Mouse (Mus musculus) forebrain, embryonic 13.5 days (tissue): ENCODE results near the gene Hmga1b. TPM values are rescaled to one million over a fixed set of nuclear protein-coding genes. Genes with fewer than 3 reads are reported as not detected.
A peak's percentile ranks its signal among the peaks of the same experiment; 100 is the strongest.
"Not testable (repeated sequence)": the region's sequence is repeated elsewhere in the genome, so short reads cannot be mapped to it uniquely, and the experiment has no call there.

Experiments used
- ATAC-seq: fragments of 200-750 bp; cut with Nextera tagmentation; 2 replicates; pipeline ENCODE4 v1.8.0; 2017
- H3K27ac ChIP-seq: fragments of 300-500 bp; sonication (generic); 2 replicates; pipeline ENCODE4 v1.5.1; 2015; ENCODE audit warnings: inconsistent platforms, mild to moderate bottlenecking, moderate library complexity
- H3K27me3 ChIP-seq: fragments of 300-500 bp; sonication (generic); 2 replicates; pipeline ENCODE4 v1.6.1; 2015; ENCODE audit warnings: mild to moderate bottlenecking, inconsistent platforms
- H3K36me3 ChIP-seq: fragments of 300-500 bp; sonication (generic); 2 replicates; pipeline ENCODE4 v1.6.1; 2015; ENCODE audit warnings: mild to moderate bottlenecking, inconsistent platforms; ENCODE audit not compliant: poor library complexity, severe bottlenecking
- H3K4me1 ChIP-seq: fragments of 300-500 bp; sonication (generic); 2 replicates; pipeline ENCODE4 v1.6.1; 2015; ENCODE audit warnings: inconsistent platforms
- H3K4me2 ChIP-seq: fragments of 300-500 bp; sonication (generic); 2 replicates; pipeline ENCODE4 v1.6.1; 2015; ENCODE audit warnings: inconsistent platforms, mild to moderate bottlenecking, moderate library complexity
- H3K4me3 ChIP-seq: fragments of 300-500 bp; sonication (generic); 2 replicates; pipeline ENCODE4 v1.5.1; 2015; ENCODE audit warnings: mild to moderate bottlenecking, inconsistent platforms
- H3K9ac ChIP-seq: fragments of 300-500 bp; sonication (generic); 2 replicates; pipeline ENCODE4 v1.6.1; 2015; ENCODE audit warnings: mild to moderate bottlenecking, inconsistent platforms
- H3K9me3 ChIP-seq: fragments of 300-500 bp; sonication (generic); replicated peaks from 2 replicates; pipeline ENCODE4 v1.6.1; 2016; ENCODE audit warnings: inconsistent platforms
- WGBS: fragments of 180-500 bp; shearing (Covaris S2); methylation state at CpG from one replicate; pipeline ENCODE4 v1.1.7; 2015; 5-methylcytosine and 5-hydroxymethylcytosine counted together
- polyA plus RNA-seq: library from polyadenylated mRNA; unstranded; fragments of >200 nt; fragmentation: Nextera tagmentation; extraction: Ambion mirVana; gene quantifications from 2 replicates; pipeline ENCODE4 v1.2.1, GENCODE M21; 2015

Hmga1b gene
- polyA plus RNA-seq, 1 experiment from 2014 or later, result 4.0 TPM

GRCm38 (mm10) chr11:120744121-120744701 is 18.4 kb upstream of the Hmga1b start:
- H3K4me3 ChIP-seq, result no peak overlapping the region
- no peak for ATAC-seq
- no peaks in the 10 kb centered on the region for H3K4me1 ChIP-seq
- H3K27ac ChIP-seq, result no peak overlapping the region
- no peaks in the 10 kb centered on the region for H3K9me3 ChIP-seq
- no peaks in the 10 kb centered on the region for H3K36me3 ChIP-seq
- 83% methylated on average over 7 of the region's 7 CpGs for WGBS
- no peaks in the 10 kb centered on the region for H3K27me3 ChIP-seq
- no peak overlapping the region for H3K9ac ChIP-seq
- H3K4me2 ChIP-seq, result no peak overlapping the region

GRCm38 (mm10) chr11:120747974-120748373 is 14.6 kb upstream of the Hmga1b start:
- Histone ChIP-seq H3K36me3 (no peaks in the 10 kb centered on the region), H3K4me2 (no peak overlapping the region), H3K27me3 (no peaks in the 10 kb centered on the region), H3K4me1 (no peaks in the 10 kb centered on the region), H3K27ac (no peak overlapping the region), H3K9ac (no peak overlapping the region), H3K4me3 (no peak overlapping the region), H3K9me3 (no peaks in the 10 kb centered on the region)
- ATAC-seq, result no peak
- 81% methylated on average over 4 of the region's 4 CpGs for WGBS

GRCm38 (mm10) chr11:120749430-120749829 is 13.2 kb upstream of the Hmga1b start:
- no peak for ATAC-seq
- no peaks in the 10 kb centered on the region for H3K36me3 ChIP-seq
- no peak overlapping the region for H3K4me2 ChIP-seq
- H3K9ac ChIP-seq, result no peak overlapping the region
- no peaks in the 10 kb centered on the region for H3K9me3 ChIP-seq
- no peaks in the 10 kb centered on the region for H3K4me1 ChIP-seq
- H3K27me3 ChIP-seq, result no peaks in the 10 kb centered on the region
- 60% methylated on average over 8 of the region's 8 CpGs for WGBS
- H3K4me3 ChIP-seq, result no peak overlapping the region
- H3K27ac ChIP-seq, result no peak overlapping the region

GRCm38 (mm10) chr11:120751606-120752005 is 11.0 kb upstream of the Hmga1b start:
- Histone ChIP-seq H3K4me3 (no peak overlapping the region), H3K9me3 (no peaks in the 10 kb centered on the region), H3K9ac (no peak overlapping the region), H3K4me1 (no peaks in the 10 kb centered on the region), H3K36me3 (no peaks in the 10 kb centered on the region), H3K4me2 (no peak overlapping the region), H3K27ac (no peak overlapping the region), H3K27me3 (no peaks in the 10 kb centered on the region)
- 73% methylated on average over 4 of the region's 4 CpGs for WGBS
- ATAC-seq, result no peak

- no peak for ATAC-seq
- no peak overlapping the region for H3K9ac ChIP-seq
- WGBS, result 90% methylated on average over 9 of the region's 9 CpGs
- peaks cover 20% of the 10 kb centered on the region for H3K9me3 ChIP-seq
- no peaks in the 10 kb centered on the region for H3K4me1 ChIP-seq
- H3K27me3 ChIP-seq, result peaks cover 15% of the 10 kb centered on the region
- no peak overlapping the region for H3K4me2 ChIP-seq
- H3K4me3 ChIP-seq, result no peak overlapping the region
- H3K27ac ChIP-seq, result no peak overlapping the region
- no peaks in the 10 kb centered on the region for H3K36me3 ChIP-seq
Observed at GRCm38 (mm10) chr11:120760236-120760635, 2.4 kb upstream of the Hmga1b start.

GRCm38 (mm10) chr11:120761811-120762671 is 553 bp upstream of the Hmga1b start:
- Histone ChIP-seq H3K4me3 (no peak overlapping the region), H3K36me3 (no peaks in the 10 kb centered on the region), H3K4me2 (0 out of 2 replicates have a peak overlapping the region, but pooled peaks have one; percentile 25), H3K27me3 (peaks cover 15% of the 10 kb centered on the region), H3K4me1 (no peaks in the 10 kb centered on the region), H3K9ac (no peak overlapping the region), H3K27ac (no peak overlapping the region), H3K9me3 (peaks cover 18% of the 10 kb centered on the region)
- 74% methylated on average over 14 of the region's 14 CpGs for WGBS
- ATAC-seq, result no peak

GRCm38 (mm10) chr11:120763121-120763999 is 766 bp downstream of the Hmga1b start:
- not testable (repeated sequence) for H3K4me3 ChIP-seq, H3K4me1 ChIP-seq, H3K36me3 ChIP-seq, H3K9ac ChIP-seq, H3K27ac ChIP-seq, H3K9me3 ChIP-seq
- peak overlapping the region; percentile 25; the same call in 1 of the 2 replicates for H3K4me2 ChIP-seq
- peak; percentile 50; the same call in 1 of the 2 replicates for ATAC-seq
- WGBS, result 4% methylated on average over 8 of the region's 23 CpGs
- H3K27me3 ChIP-seq, result peaks cover 15% of the 10 kb centered on the region

GRCm38 (mm10) chr11:120767023-120767422 is 4.4 kb downstream of the Hmga1b start:
- not testable (repeated sequence) for H3K27ac ChIP-seq, H3K9me3 ChIP-seq, H3K36me3 ChIP-seq, H3K4me2 ChIP-seq, H3K4me1 ChIP-seq, H3K4me3 ChIP-seq, ATAC-seq, H3K9ac ChIP-seq
- 88% methylated on average over 4 of the region's 7 CpGs for WGBS
- H3K27me3 ChIP-seq, result peaks cover 11% of the 10 kb centered on the region

GRCm38 (mm10) chr11:120768206-120768605 is 5.6 kb downstream of the Hmga1b start:
- Histone ChIP-seq H3K27ac (no peak overlapping the region), H3K9me3 (no peaks in the 10 kb centered on the region), H3K36me3 (no peaks in the 10 kb centered on the region), H3K4me2 (no peak overlapping the region), H3K4me1 (no peaks in the 10 kb centered on the region), H3K4me3 (no peak overlapping the region), H3K9ac (no peak overlapping the region), H3K27me3 (peaks cover 5% of the 10 kb centered on the region; the same call in 1 of the 2 replicates)
- ATAC-seq, result no peak
- WGBS, result 44% methylated on average over 1 of the region's 1 CpGs

- WGBS, result 81% methylated on average over 3 of the region's 3 CpGs
- Histone ChIP-seq H3K4me1 (peaks cover 4% of the 10 kb centered on the region; the same call in 1 of the 2 replicates), H3K4me2 (no peak overlapping the region), H3K9ac (no peak overlapping the region), H3K9me3 (no peaks in the 10 kb centered on the region), H3K36me3 (no peaks in the 10 kb centered on the region), H3K4me3 (no peak overlapping the region), H3K27ac (no peak overlapping the region), H3K27me3 (no peaks in the 10 kb centered on the region)
- ATAC-seq, result no peak
Observed at GRCm38 (mm10) chr11:120772749-120773148, 10.2 kb downstream of the Hmga1b start.

- no peak for ATAC-seq
- no peaks in the 10 kb centered on the region for H3K27me3 ChIP-seq
- peaks cover 4% of the 10 kb centered on the region; the same call in 1 of the 2 replicates for H3K4me1 ChIP-seq
- whole genome bisulfite sequencing, result 92% methylated on average over 7 of the region's 7 CpGs
- H3K9ac ChIP-seq, result no peak overlapping the region
- H3K9me3 ChIP-seq, result no peaks in the 10 kb centered on the region
- no peaks in the 10 kb centered on the region for H3K36me3 ChIP-seq
- H3K4me3 ChIP-seq, result no peak overlapping the region
- no peak overlapping the region for H3K4me2 ChIP-seq
- no peak overlapping the region for H3K27ac ChIP-seq
Observed at GRCm38 (mm10) chr11:120773463-120774190, 11.0 kb downstream of the Hmga1b start.
